Mouse (Mus musculus): ENCODE measurements at regions not wholly inside any gene's neighbourhood (a gene's known extent, or its start where the extent isn't known, plus 50 kb on each side); places are given as distances from the start of the nearest gene placed in this dataset.

- WGBS = 64% methylated on average over 3 of the region's 3 CpGs
- ATAC-seq (ENCODE audit: insufficient read depth, low FRiP score) = no peak
- H3K27me3 ChIP-seq (ENCODE audit: control insufficient read depth, insufficient read depth, low read length) = no peaks in the 10 kb centered on the region
These were observed 285.1 kb upstream of the Tle3 start for GRCm38 (mm10) chr9:61087035-61087434.

GRCm38 (mm10) chr9:61089066-61089686, 283.0 kb upstream of the Tle3 start:
- Histone ChIP-seq H3K9ac (ENCODE audit: low read length) (no peak overlapping the region), H3K36me3 (ENCODE audit: control insufficient read depth, insufficient read depth, low read length) (no peaks in the 10 kb centered on the region), H3K27ac (ENCODE audit: low read length) (no peak overlapping the region), H3K27me3 (ENCODE audit: control insufficient read depth, insufficient read depth, low read length) (no peaks in the 10 kb centered on the region), H3K4me2 (ENCODE audit: low read depth, low read length) (no peak overlapping the region), H3K4me3 (replicated peaks; ENCODE audit: low read length) (no peak overlapping the region), H3K4me1 (ENCODE audit: control insufficient read depth, insufficient read depth, low read length) (no peaks in the 10 kb centered on the region), H3K9me3 (replicated peaks; ENCODE audit: control insufficient read depth, low read length) (no peaks in the 10 kb centered on the region)
- WGBS = 83% methylated on average over 2 of the region's 2 CpGs
- no peak for ATAC-seq (ENCODE audit: insufficient read depth, low FRiP score)

More at GRCm38 (mm10) chr9:61087035-61087434, 285.1 kb upstream of the Tle3 start:
- no peak overlapping the region for H3K4me2 ChIP-seq (ENCODE audit: low read depth, low read length)
- no peak overlapping the region for H3K9ac ChIP-seq (ENCODE audit: low read length)
- H3K4me3 ChIP-seq (replicated peaks; ENCODE audit: low read length) = no peak overlapping the region
- no peaks in the 10 kb centered on the region for H3K9me3 ChIP-seq (replicated peaks; ENCODE audit: control insufficient read depth, low read length)
- no peak overlapping the region for H3K27ac ChIP-seq (ENCODE audit: low read length)
- H3K36me3 ChIP-seq (ENCODE audit: control insufficient read depth, insufficient read depth, low read length) = no peaks in the 10 kb centered on the region
- no peaks in the 10 kb centered on the region for H3K4me1 ChIP-seq (ENCODE audit: control insufficient read depth, insufficient read depth, low read length)

GRCm38 (mm10) chr9:61091036-61091435, 281.1 kb upstream of the Tle3 start:
- no peaks in the 10 kb centered on the region for H3K36me3 ChIP-seq (ENCODE audit: control insufficient read depth, insufficient read depth, low read length)
- no peak overlapping the region for H3K4me2 ChIP-seq (ENCODE audit: low read depth, low read length)
- H3K4me1 ChIP-seq (ENCODE audit: control insufficient read depth, insufficient read depth, low read length) = no peaks in the 10 kb centered on the region
- H3K27ac ChIP-seq (ENCODE audit: low read length) = no peak overlapping the region
- WGBS = 90% methylated on average over 2 of the region's 2 CpGs
- no peak for ATAC-seq (ENCODE audit: insufficient read depth, low FRiP score)
- H3K27me3 ChIP-seq (ENCODE audit: control insufficient read depth, insufficient read depth, low read length) = no peaks in the 10 kb centered on the region
- no peak overlapping the region for H3K4me3 ChIP-seq (replicated peaks; ENCODE audit: low read length)
- H3K9ac ChIP-seq (ENCODE audit: low read length) = no peak overlapping the region
- no peaks in the 10 kb centered on the region for H3K9me3 ChIP-seq (replicated peaks; ENCODE audit: control insufficient read depth, low read length)

- H3K4me1 ChIP-seq (ENCODE audit: control insufficient read depth, insufficient read depth, low read length) = no peaks in the 10 kb centered on the region
- H3K4me3 ChIP-seq (replicated peaks; ENCODE audit: low read length) = no peak overlapping the region
- no peaks in the 10 kb centered on the region for H3K27me3 ChIP-seq (ENCODE audit: control insufficient read depth, insufficient read depth, low read length)
- H3K36me3 ChIP-seq (ENCODE audit: control insufficient read depth, insufficient read depth, low read length) = no peaks in the 10 kb centered on the region
- no peak overlapping the region for H3K9ac ChIP-seq (ENCODE audit: low read length)
- WGBS = 87% methylated on average over 13 of the region's 13 CpGs
- ATAC-seq (ENCODE audit: insufficient read depth, low FRiP score) = no peak
- H3K9me3 ChIP-seq (replicated peaks; ENCODE audit: control insufficient read depth, low read length) = no peaks in the 10 kb centered on the region
- no peak overlapping the region for H3K4me2 ChIP-seq (ENCODE audit: low read depth, low read length)
- no peak overlapping the region for H3K27ac ChIP-seq (ENCODE audit: low read length)
These were observed 279.2 kb upstream of the Tle3 start for GRCm38 (mm10) chr9:61092834-61093479.

GRCm38 (mm10) chr9:61095069-61095775, 276.9 kb upstream of the Tle3 start:
- H3K9ac ChIP-seq (ENCODE audit: low read length) = no peak overlapping the region
- H3K4me1 ChIP-seq (ENCODE audit: control insufficient read depth, insufficient read depth, low read length) = no peaks in the 10 kb centered on the region
- no peak overlapping the region for H3K27ac ChIP-seq (ENCODE audit: low read length)
- no peaks in the 10 kb centered on the region for H3K36me3 ChIP-seq (ENCODE audit: control insufficient read depth, insufficient read depth, low read length)
- H3K4me2 ChIP-seq (ENCODE audit: low read depth, low read length) = no peak overlapping the region
- H3K27me3 ChIP-seq (ENCODE audit: control insufficient read depth, insufficient read depth, low read length) = no peaks in the 10 kb centered on the region
- no peaks in the 10 kb centered on the region for H3K9me3 ChIP-seq (replicated peaks; ENCODE audit: control insufficient read depth, low read length)
- ATAC-seq (ENCODE audit: insufficient read depth, low FRiP score) = no peak
- 76% methylated on average over 2 of the region's 2 CpGs for WGBS
- no peak overlapping the region for H3K4me3 ChIP-seq (replicated peaks; ENCODE audit: low read length)

GRCm38 (mm10) chr9:61101741-61102450, 270.3 kb upstream of the Tle3 start:
- Histone ChIP-seq H3K4me3 (replicated peaks; ENCODE audit: low read length) (no peak overlapping the region), H3K4me1 (ENCODE audit: control insufficient read depth, insufficient read depth, low read length) (peaks cover 4% of the 10 kb centered on the region), H3K4me2 (ENCODE audit: low read depth, low read length) (no peak overlapping the region), H3K36me3 (ENCODE audit: control insufficient read depth, insufficient read depth, low read length) (no peaks in the 10 kb centered on the region), H3K27ac (ENCODE audit: low read length) (no peak overlapping the region; the same call in 1 of the 2 replicates), H3K27me3 (ENCODE audit: control insufficient read depth, insufficient read depth, low read length) (no peaks in the 10 kb centered on the region), H3K9ac (ENCODE audit: low read length) (no peak overlapping the region), H3K9me3 (replicated peaks; ENCODE audit: control insufficient read depth, low read length) (no peaks in the 10 kb centered on the region)
- ATAC-seq (ENCODE audit: insufficient read depth, low FRiP score) = no peak
- WGBS = 69% methylated on average over 7 of the region's 7 CpGs

GRCm38 (mm10) chr9:61102451-61103358, 269.5 kb upstream of the Tle3 start:
- Histone ChIP-seq H3K9ac (ENCODE audit: low read length) (no peak overlapping the region), H3K4me3 (replicated peaks; ENCODE audit: low read length) (no peak overlapping the region), H3K27me3 (ENCODE audit: control insufficient read depth, insufficient read depth, low read length) (no peaks in the 10 kb centered on the region), H3K4me2 (ENCODE audit: low read depth, low read length) (0 out of 2 replicates have a peak overlapping the region, but pooled peaks have one; percentile 8), H3K36me3 (ENCODE audit: control insufficient read depth, insufficient read depth, low read length) (no peaks in the 10 kb centered on the region), H3K27ac (ENCODE audit: low read length) (no peak overlapping the region; the same call in 1 of the 2 replicates), H3K9me3 (replicated peaks; ENCODE audit: control insufficient read depth, low read length) (no peaks in the 10 kb centered on the region), H3K4me1 (ENCODE audit: control insufficient read depth, insufficient read depth, low read length) (peaks cover 4% of the 10 kb centered on the region)
- WGBS = 42% methylated on average over 24 of the region's 24 CpGs
- 0 out of 2 replicates have a peak, but pooled peaks have one; percentile 25 for ATAC-seq (ENCODE audit: insufficient read depth, low FRiP score)

GRCm38 (mm10) chr9:61105550-61106280, 266.5 kb upstream of the Tle3 start:
- Histone ChIP-seq H3K4me2 (ENCODE audit: low read depth, low read length) (no peak overlapping the region), H3K27ac (ENCODE audit: low read length) (no peak overlapping the region), H3K36me3 (ENCODE audit: control insufficient read depth, insufficient read depth, low read length) (no peaks in the 10 kb centered on the region), H3K9me3 (replicated peaks; ENCODE audit: control insufficient read depth, low read length) (no peaks in the 10 kb centered on the region), H3K4me1 (ENCODE audit: control insufficient read depth, insufficient read depth, low read length) (peaks cover 4% of the 10 kb centered on the region), H3K27me3 (ENCODE audit: control insufficient read depth, insufficient read depth, low read length) (no peaks in the 10 kb centered on the region), H3K9ac (ENCODE audit: low read length) (no peak overlapping the region), H3K4me3 (replicated peaks; ENCODE audit: low read length) (no peak overlapping the region)
- ATAC-seq (ENCODE audit: insufficient read depth, low FRiP score) = no peak
- WGBS = 84% methylated on average over 15 of the region's 15 CpGs

Measured in stomach, embryonic 16.5 days (tissue).